Mouse (Mus musculus) fibroblast of lung, adult 2 months (primary cell): ENCODE measurements around the gene Ppp1r1b.

Experiments used
- DNase-seq: peaks from one replicate; pipeline ENCODE4 v3.0.0-alpha.2; 2011; ENCODE audit warnings: low read depth

Gene Ppp1r1b

GRCm38 (mm10) chr11:98348083-98348961, at the start of gene Ppp1r1b:
Ppp1r1b (plus strand) TSS chr11:98348404.
- DNase-seq = no peak

- no peak for DNase-seq
These were observed 49.6 kb upstream of the Ppp1r1b start for GRCm38 (mm10) chr11:98298484-98299205.

GRCm38 (mm10) chr11:98313790-98314323, 34.3 kb upstream of the Ppp1r1b start:
- DNase-seq = peak; percentile 8

GRCm38 (mm10) chr11:98317479-98317878, 30.7 kb upstream of the Ppp1r1b start:
- no peak for DNase-seq

GRCm38 (mm10) chr11:98318421-98319116, 29.6 kb upstream of the Ppp1r1b start:
- DNase-seq = no peak

GRCm38 (mm10) chr11:98319120-98319519, 29.1 kb upstream of the Ppp1r1b start:
- DNase-seq = no peak

- DNase-seq = no peak
These were observed 28.7 kb upstream of the Ppp1r1b start for GRCm38 (mm10) chr11:98319544-98319943.

GRCm38 (mm10) chr11:98319944-98320343, 28.3 kb upstream of the Ppp1r1b start:
- DNase-seq = no peak

GRCm38 (mm10) chr11:98320381-98320780, 27.8 kb upstream of the Ppp1r1b start:
- DNase-seq = no peak

GRCm38 (mm10) chr11:98320806-98321676, 27.2 kb upstream of the Ppp1r1b start:
- no peak for DNase-seq

- no peak for DNase-seq
These were observed 26.6 kb upstream of the Ppp1r1b start for GRCm38 (mm10) chr11:98321677-98322003.

- DNase-seq = no peak
These were observed 26.0 kb upstream of the Ppp1r1b start for GRCm38 (mm10) chr11:98322159-98322558.

GRCm38 (mm10) chr11:98323136-98323866, 24.9 kb upstream of the Ppp1r1b start:
- no peak for DNase-seq

GRCm38 (mm10) chr11:98323933-98324332, 24.3 kb upstream of the Ppp1r1b start:
- no peak for DNase-seq

GRCm38 (mm10) chr11:98325191-98325820, 22.9 kb upstream of the Ppp1r1b start:
- DNase-seq = no peak

GRCm38 (mm10) chr11:98325821-98326218, 22.4 kb upstream of the Ppp1r1b start:
- DNase-seq = no peak

- DNase-seq = no peak
These were observed 21.5 kb upstream of the Ppp1r1b start for GRCm38 (mm10) chr11:98326741-98327135.

- DNase-seq = no peak
These were observed 20.8 kb upstream of the Ppp1r1b start for GRCm38 (mm10) chr11:98327136-98328030.

- DNase-seq = no peak
These were observed 20.2 kb upstream of the Ppp1r1b start for GRCm38 (mm10) chr11:98328031-98328370.
